Mouse (Mus musculus): ENCODE measurements around the gene Copg1.
"Not testable (repeated sequence)": the region's sequence is repeated elsewhere in the genome, so short reads cannot be mapped to it uniquely, and the experiment has no call there.

Copg1 gene

DNA sequence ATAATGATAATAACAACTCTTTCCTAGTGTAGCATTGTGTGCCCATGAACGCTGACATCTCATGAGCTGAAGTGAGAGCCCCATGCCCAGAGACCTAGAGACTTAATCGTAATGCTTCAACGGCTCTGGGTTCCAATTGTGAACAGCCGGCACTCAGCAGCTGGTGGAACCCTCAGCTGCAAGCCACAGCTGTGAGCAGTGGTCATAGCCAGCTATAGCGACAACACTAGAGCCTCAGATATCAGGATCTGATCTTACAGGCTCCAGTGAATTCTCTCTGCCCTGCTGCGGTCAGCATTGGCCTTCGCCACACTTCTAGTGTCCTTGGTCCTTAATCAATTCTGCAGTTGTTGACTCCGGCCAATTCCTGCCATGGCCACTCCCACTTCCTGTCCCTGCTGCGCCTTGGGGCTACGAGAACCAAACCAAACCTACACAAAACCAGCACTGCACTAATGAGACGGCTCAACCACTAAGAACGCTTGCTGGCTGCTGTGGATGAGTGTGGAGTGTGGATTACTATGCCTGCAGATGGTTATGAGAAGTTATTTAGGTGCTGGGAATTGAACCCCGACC, 11.5 kb upstream of the Copg1 start:
- DNase-seq: no peak

GRCm38 (mm10) chr6:87879010-87879409, 8.6 kb upstream of the Copg1 start:
- no peak for DNase-seq

DNA sequence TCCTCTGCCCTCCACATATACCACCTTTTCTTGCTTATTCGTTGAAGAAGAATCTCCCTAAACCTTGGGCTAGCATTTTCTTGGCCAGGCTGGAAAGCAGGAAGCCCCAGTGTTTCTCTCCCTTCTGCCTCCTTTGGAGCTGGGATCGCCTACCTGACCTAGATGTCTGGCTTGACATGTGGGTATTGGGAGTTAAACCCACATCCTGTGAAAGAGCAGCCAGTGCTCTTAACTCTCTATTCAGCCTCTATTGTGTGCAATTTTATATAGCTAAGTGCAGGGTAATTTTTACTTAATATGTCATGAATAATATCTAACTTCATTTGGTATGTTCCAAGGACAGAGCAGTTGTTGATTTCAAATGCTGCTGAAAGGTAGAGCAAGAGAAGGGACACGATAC, 8.0 kb upstream of the Copg1 start:
- no peak for DNase-seq

- DNase-seq: no peak
Measured at GRCm38 (mm10) chr6:87882221-87882620, 5.4 kb upstream of the Copg1 start.

DNA sequence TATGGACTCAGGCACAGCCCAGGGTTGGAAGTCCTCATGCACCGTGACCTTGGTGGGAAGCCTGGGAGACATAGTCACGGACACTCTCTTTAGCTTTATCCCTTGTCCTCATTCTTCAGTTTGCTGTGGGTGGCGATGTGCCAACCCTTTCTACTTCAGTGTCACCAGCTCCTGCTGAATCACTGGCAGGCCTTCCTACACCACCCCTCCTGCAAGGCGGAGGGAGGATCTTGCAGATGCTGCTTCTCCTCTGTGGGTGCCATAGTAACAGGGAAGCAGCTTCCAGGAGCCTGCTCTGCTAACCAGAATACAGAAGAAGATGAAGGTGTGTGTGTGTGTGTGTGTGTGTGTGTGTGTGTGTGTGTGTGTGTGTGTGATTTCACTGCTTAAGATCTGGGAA, 4.8 kb upstream of the Copg1 start:
- peak; percentile 66 for DNase-seq

GRCm38 (mm10) chr6:87886721-87887120, 893 bp upstream of the Copg1 start:
- no peak for DNase-seq

GRCm38 (mm10) chr6:87893931-87894330, 6.3 kb downstream of the Copg1 start:
- no peak for DNase-seq

DNA sequence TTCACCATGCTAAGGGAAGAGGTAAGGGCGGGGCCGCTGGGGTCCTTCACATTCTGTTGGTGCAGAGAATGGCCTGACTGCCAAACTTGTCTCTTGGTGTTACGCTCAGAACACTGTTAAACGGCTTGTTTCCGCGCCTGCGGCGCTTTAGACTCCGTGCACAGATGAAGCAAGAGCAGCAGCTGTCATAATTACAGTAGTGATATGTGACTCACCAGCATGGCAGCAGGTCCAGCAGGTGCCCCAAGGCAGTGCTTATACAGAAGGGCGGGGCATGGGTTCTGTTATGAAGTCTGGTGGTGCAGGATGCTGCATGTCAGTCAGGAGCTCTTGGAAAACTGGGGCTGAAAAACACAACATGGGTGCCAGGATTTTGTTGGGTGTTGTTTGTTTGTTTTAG, 10.4 kb downstream of the Copg1 start:
- DNase-seq: no peak

DNA sequence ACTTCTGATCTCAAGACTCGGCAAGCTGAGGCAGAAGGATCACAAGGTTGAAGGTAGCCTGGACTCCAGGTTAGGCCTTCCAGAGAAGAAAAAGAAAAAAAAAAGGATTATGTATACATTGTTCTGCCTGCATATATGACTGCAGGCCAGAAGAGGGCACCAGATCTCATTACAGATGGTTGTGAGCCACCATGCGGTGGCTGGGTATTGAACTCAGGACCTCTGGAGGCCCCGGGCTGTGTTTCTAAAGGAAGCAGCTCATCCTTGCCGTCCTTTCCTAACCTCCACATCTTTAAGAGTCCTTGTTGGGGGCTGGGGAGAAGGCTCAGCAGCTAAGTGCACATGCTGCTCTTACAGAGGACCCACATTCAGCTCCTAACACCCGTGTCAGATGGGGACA, 19.0 kb downstream of the Copg1 start:
- no peak for DNase-seq

DNA sequence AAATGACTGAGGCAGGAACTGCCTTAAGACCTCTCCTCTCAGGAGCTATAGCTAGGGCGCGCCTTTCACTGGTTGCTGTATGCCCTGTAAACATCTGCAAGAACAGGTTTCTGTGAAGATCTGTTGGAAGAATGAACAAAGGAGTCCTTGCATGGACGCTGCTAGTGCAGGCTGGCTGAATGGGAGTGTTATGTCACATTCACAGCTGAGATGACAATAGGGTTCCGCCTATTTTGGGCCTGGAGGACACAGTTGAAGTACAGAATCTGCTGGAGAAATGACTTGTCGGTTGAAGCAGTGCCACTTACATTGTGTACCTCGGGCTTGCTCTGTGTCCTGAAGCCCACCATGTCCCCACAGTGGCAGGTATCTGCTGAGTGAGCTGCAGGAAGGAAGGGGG, 21.6 kb downstream of the Copg1 start:
- no peak for DNase-seq

- DNase-seq: no peak
Measured at GRCm38 (mm10) chr6:87911559-87911958, 23.9 kb downstream of the Copg1 start.

DNA sequence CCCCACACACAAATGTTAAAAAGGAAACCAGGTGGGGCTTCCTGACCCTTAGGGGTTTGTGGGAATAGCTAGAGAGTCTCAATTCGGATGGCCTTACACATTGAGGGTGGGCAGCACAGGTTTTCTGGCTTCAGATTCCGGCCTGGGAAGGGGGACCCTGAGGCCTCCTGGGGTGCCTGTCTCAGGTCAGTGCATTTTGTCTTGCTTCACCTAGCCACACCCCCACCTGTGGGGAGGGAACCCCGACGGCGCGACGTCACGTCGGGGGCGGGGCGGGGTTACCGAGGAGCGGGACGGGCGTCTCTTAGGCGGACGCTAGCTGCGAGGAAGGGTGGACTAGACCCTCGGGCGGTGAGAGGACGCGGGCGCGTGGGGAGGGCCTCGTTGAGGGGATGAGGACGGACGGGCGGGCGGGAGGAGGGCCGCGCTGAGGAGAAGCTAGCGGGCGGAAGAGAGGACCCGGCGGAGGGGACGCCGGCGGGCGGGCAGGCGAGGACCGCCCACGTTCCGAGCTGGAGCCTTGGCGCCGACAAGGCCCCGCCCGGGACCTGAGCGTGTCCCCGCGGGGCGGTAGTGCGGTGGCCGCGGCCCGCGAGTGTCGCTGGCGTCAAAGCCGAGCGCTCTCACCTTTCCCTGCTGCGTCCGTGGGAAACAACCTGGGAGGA, 26.2 kb downstream of the Copg1 start, which contains the start of gene Hmces:
Hmces (plus strand) TSS at position 275 of the 665 bp plus-strand sequence.
- DNase-seq: peak; percentile 65

DNA sequence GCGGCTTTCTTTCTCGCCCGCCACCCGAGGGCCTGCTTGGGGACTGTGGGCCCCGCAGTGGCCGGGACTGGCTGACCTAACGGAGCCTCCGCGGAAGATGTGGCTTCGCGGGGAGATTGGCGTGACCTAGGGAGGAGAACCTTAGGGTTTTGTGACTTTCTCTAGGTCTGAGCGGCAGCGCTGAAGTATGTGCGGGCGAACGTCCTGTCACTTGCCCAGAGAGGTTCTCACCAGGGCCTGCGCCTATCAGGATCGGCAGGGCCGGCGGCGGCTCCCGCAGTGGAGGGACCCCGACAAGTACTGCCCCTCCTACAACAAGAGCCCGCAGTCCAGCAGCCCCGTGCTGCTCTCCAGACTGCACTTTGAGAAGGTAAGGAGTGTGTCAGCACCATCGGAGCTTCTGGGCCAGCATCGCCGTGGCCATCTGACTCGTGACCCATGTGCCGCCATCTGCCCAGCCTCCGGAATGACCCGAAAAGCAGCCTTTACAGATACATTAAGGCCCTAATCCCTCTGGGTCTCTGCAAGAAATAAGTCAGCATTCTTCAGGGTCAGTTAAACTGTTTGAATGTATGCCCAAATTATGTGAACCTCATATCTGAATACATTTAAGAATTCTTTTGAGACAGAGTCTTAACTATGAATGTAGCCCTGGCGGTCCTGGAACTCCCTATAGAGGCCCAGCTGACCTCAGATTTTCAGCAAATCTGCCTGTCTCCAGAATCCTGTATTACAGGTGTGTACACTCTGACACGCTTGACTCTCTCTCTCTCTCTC, 26.9 kb downstream of the Copg1 start:
- DNase-seq: peak; percentile 54

DNA sequence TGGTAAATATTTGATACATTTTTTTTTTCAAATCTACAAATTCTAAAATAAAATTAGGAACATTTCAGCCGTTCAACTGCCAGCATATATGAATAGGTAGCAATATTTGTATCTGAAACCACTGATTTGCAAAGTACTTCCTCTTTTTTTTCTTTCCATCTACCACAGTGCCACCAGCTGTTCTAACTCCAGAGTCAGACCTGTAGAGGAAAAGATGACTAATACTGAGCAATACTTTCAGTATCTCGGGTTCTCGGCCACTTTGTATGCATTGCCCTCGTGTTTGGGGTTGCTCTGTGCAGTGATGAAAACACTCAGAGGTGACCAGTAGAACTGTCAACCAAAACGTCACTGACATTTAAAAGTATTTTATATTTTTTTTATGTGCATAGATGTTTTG, 28.3 kb downstream of the Copg1 start:
- no peak for DNase-seq

- no peak for DNase-seq
Measured at GRCm38 (mm10) chr6:87921201-87921600, 33.6 kb downstream of the Copg1 start.

DNA sequence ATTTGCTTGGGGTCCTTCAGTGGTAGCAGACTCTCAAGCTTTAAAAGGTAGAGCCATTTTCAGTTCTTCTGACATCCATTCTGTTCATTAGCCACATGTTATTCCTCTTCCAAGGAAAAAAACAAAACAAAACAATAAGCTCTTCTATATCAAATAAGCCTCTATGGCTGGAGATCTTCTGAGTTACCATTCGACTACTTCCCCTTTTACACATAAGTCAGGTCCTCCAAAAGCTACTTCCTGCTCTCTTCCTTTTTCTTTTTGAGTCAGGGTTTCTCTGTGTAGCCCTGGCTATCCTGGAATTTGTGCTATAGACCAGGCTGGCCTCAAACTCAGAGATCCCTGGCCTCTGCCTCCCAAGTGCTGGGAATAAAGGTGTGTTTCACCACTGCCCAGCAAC, 36.0 kb downstream of the Copg1 start:
- no peak for DNase-seq

GRCm38 (mm10) chr6:87935037-87935436, 47.4 kb downstream of the Copg1 start:
- DNase-seq: no peak

DNA sequence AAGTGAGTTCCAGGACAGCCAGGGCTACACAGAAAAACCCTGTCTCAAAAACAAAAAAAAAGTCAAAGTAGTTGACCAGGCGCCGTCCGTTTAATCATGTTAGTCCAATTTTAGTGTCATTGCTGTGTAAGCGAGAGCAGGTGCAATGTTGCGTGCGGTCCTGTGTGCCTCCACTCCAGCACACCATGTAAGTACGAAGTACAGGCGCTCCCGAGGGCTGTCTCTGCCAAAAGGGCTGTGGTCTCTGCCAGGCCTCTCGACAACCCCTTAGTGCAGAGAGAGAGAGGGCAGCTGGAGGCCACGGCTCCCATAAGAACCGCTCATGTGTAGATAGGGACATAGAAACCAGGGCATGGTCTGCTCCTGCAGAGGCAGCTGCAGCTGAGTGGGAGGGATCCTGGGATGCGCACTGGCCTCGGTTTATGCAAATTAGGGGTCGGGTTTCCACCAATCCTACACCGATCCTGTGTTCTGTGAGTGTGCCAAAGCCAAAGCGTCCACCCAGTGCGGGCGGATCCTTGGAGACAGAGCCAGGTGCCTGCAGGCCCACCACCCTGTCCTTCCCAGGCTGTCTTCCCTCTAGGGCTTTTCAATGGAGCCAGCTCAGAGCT, 49.7 kb downstream of the Copg1 start:
- no peak for DNase-seq

GRCm38 (mm10) chr6:87938941-87939340, 51.3 kb downstream of the Copg1 start:
- no peak for DNase-seq

DNA sequence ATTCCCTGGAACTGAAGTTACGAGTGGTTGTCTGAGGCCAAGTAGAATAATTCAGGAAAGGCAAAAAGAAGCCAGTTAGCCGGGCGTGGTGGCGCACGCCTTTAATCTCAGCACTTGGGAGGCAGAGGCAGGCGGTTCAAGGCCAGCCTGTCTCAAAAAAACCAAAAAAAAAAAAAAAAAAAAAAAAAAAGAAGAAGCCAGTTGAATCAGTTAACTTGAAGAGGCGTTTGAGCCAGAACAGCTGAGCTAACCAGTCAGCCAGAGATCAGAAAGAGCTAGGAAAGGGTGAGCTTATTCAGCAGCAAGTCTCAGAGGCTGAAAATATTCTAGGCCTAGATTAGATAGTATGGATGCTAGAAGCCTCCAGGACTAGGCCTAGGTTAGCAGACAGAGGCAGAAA, 54.6 kb downstream of the Copg1 start:
- DNase-seq: no peak

DNA sequence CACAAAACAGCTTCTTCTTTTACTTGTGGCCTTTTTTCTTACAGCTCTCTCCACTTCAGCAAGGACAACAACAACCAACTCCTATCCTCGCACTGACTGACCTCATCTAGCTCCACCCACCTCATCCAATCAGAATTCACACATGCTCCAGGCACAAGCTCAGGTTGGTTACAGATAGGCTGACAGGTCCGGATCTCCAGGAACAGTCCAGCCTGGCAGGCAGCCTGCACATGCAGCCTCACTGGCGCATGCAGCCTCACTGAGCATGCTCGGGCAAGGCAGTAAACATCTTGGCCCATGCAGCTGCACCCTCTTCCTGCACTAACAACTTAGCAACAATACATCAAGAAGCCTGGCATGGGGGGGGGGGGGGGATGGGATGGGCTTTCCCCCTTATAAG, 74.8 kb downstream of the Copg1 start:
- not testable (repeated sequence) for DNase-seq
